Mouse (Mus musculus) thymus, adult 2 months (tissue): ENCODE data around the gene Arhgef19.

Source experiments
- CTCF ChIP-seq: fragments of 200-500 bp; IDR thresholded peaks from 2 replicates; pipeline ENCODE4 v1.5.1; 2012; ENCODE audit warnings: mild to moderate bottlenecking, control low read depth, low read length, moderate library complexity, borderline replicate concordance; ENCODE audit not compliant: control insufficient read depth, poor library complexity, insufficient read depth; ENCODE audit errors: extremely low read depth
- POLR2A ChIP-seq: fragments of 200-500 bp; IDR thresholded peaks from 2 replicates; pipeline ENCODE4 v1.6.1; 2012; ENCODE audit warnings: mild to moderate bottlenecking, low read length, control low read depth, moderate library complexity; ENCODE audit not compliant: control insufficient read depth, poor library complexity, insufficient read depth; ENCODE audit errors: extremely low read depth

DNA sequence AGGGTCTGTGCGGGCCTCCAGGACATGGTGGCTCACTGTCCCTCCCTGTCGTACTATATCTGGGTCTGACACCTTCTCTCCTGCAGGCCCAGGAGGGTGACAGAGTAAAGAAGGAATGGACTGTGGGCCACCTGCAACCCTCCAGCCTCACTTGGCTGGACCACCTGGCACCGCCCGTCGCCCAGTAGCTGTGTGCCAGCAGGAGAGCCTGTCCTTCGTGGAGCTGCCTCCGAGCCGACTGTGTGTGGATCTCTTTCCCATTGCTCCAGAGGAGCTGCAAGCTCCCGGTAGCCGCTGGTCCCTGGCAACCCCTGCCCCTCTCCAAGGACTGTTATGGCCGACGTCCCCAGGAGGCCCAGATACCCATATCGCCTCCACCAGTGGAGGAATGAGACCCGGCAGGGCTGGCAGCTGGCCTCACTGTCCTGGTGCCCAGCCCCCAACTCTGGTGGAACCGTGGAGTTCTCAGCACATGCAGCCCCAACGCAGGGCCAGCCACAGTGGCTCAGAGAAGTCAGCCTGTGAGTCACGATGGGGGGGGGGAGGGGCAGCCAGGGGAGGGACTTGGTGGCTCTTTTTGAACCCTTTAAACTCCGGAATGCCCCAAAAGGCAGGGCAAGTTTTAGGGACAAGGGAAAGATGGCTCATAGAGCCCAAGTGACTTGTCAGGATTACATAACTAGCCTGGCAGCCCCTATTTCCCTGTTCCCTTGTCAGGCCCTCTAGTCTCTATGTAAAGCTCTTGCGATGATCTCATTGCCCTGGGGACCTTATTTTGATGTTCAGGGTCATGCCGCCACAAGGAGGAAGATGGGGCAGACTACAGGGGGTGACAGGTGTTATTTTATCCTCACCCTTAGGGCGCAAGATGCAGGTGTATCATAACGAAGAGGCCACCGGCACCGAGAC, 7.0 kb downstream of the Arhgef19 start:
- TF ChIP-seq CTCF: no peak
- no peak for TF ChIP-seq POLR2A
